Mouse (Mus musculus): ENCODE results near the gene Hacd1.

DNA sequence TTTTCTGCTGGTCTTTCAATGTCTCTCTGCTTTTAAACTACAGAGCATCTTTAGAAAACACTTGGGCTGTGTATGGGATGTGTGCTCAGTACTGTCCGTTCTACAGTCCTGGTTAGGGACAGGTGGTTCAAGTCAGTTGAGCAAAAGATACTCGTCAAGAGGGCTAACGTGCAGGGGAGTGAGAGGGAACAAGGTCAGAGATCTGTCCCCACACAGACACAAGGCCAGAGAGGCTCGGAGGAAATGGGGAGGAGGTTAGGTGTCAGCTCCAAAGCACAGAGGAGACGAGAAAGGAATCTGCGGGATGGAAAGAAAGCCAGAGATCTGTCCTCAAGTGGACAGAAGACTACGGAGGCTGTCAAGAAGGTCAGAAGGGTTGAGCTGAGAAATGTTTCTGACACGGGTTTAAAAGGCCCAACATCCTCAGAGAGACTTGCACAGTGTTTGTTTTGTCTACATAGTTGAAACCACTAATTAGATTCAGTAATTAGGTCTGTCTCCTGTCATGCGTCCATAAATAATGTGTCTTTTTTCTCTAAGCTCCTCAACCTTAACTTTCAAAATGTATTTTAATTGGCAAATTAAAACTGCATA lies 12.3 kb downstream of the Hacd1 start:
- TF ChIP-seq CTCF (IDR thresholded peaks at IDR 0.05; ENCODE audit: extremely low read depth, insufficient read length, insufficient replicate concordance, low read depth, low read length), result no peak
- TF ChIP-seq POLR2A (IDR thresholded peaks at IDR 0.05; ENCODE audit: low read depth, low read length), result no peak
